Mouse (Mus musculus) heart, adult 9 months (tissue): ENCODE measurements around the gene Ypel3.
"Not testable (repeated sequence)": the region's sequence is repeated elsewhere in the genome, so short reads cannot be mapped to it uniquely, and the experiment has no call there.

Experiments used
- DNase-seq, 2 experiments: peaks; one replicate each; pipeline ENCODE4 v3.0.0; 2022; ENCODE audit warnings: low spot score in 2 of 2

Gene Ypel3

DNA sequence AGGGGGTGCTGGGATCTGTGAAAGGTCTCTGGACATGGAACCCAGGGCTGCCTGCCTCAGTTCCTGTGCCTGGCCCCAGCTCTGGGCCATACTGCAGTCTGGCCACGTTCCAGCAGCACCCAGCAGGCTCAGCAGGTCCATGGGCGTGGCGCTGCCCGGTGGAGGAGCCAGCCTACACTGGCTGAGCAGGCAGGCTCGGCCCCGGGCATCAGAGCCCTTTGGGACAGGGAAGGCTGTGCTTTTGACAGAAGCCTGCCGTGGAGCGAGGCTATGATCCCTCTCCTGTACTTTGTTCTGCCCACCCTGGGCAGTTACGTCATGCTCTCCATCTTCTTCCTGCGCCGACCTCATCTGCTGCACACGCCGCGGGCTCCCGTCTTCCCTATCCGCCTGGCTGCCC lies 10.6 kb upstream of the Ypel3 start, which contains the start of gene Gdpd3:
TSS of gene Gdpd3 (plus strand) at position 134 of the 400 bp plus-strand sequence.
- no peak for DNase-seq

DNA sequence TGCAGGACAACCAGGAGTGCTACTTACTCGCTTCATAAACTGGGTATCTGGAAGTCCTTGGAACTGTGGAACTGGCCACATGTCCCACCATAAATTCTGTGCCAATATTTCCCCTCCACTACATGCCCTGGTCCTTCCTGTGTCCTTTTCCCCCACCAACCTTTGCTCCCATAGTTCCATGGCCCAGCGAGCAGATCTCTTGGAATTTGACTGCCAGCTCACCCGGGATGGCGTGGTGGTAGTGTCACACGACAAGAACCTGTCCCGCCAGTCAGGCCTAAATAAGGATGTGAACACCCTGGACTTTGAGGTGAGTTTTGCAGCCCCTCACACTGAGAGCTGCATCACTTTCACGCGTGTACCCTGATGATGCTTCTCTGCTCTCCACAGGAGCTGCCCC lies 9.8 kb upstream of the Ypel3 start:
- DNase-seq, result no peak

DNA sequence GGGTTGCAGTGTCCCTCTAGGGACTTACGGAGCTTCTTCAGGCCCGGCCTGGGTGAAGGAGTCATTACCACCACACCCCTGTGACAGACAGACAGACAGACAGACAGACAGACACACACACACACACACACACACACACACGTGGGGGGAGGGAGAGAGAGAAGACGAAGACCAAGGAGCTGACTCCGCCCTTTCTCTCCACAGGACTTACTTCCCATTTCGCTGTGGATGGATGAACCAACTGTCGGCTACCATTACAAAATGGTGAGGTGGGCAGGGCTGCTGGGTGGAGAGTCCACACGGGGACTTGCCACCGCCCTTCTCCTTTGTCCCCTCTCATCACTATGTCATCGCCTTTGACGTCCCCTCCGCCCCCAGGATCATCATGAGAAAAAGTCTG lies 6.0 kb upstream of the Ypel3 start:
- DNase-seq, result no peak

DNA sequence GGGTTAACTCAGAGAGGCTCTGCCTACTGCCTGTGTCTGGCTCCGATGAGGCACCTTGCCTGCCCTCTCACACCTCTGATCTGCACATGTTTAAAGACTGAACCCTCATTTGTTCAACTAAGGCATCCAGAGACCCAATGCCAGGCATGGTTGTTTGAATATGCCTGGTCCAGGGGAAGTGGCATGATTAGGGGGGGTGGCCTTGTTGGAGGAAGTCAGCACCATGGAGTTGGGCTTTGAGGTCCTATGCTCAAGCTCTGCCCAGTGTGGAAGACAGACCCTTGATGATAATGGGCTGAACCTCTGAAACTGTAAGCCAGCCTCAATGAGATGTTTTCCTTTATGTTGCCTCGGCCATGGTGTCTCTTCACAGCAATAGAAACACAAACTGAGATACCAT lies 3.4 kb upstream of the Ypel3 start:
- DNase-seq, result no peak

DNA sequence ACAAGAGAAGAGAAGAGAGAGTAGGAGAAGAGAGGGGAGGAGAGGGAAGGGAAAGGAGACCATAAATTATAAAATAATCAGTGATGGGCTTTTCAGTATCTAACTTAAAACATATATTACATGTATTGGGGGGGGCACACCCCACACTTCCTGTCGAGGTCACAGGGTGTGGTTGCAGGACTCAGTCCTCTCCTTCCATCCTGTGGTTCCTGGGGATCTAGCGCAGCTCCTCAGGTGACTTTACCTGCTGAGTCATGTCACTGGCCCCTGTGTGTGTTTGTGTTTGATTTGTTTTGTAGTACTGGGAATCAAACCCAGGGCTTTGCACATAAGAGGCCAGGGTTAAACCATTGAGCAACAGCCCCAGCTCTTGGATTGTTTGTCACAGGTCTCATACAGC lies 2.3 kb upstream of the Ypel3 start:
- no peak for DNase-seq

DNA sequence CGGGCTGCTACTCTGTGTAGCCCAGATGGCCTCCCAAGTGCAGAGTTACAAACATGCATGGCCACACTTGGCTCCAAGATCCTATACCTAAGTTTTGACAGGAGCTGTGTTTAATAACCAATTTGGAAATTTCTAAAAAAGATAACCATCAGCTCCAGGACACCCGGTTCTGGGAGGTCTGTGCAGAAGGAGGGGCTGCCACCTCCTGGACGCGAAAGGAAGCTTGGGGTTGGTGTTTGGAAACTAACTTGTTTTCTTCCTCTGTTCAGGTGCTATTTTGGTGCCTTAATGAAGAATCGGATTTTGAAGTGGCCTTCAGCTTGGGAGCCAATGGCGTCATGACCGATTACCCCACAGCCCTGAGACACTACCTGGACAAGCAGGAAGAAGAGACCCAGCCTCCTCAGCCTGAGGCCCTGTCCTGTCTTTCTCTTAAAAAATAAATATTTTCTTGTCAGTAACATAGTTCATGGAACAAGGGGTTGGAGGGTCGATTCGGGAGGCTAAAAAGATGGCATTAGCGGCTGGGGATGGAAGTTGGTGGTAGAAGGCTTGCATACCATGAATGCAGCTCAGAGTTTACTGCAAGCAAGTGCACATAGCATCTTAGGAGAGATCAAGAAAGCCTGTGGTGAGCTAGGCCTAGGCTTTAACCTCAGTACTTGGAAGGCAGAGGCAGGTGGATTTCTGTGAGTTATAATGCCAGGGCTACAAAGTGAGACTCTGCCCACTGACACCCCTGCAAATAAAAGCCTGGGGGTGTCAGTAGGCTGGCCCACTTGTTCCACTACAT lies 1.4 kb upstream of the Ypel3 start:
- no peak for DNase-seq

DNA sequence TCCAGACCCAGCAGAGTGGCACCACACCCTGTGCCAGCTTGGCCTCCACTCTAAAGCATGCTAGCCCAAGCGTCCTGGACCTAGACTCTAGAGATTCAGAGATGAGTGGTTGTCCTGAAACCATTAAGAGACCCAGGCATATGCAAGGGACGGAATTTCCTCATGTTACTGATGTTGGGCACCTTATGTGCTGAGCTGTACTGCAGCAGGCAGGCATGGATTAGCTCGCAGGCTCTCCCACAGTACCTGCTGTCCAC lies 849 bp upstream of the Ypel3 start:
- no peak for DNase-seq

DNA sequence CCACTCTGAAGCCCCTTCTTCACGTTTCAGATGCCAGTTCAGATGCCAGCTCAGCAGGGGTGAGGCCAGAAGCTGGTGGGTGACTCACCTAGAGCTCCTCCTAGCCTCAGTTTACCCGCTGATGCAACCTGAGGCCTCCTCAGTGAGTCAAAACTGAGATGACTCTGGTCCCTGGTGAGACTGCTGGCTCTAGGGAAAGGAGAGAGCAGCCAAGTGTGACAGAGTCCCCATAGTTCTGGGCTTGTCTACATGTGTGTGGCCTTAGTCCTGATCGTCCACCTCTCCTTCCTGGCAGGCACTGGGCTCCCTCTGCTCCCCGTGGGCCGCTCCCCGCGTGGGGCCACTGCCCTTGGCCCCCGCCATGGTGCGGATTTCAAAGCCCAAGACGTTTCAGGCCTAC lies 721 bp downstream of the Ypel3 start:
- no peak for DNase-seq

DNA sequence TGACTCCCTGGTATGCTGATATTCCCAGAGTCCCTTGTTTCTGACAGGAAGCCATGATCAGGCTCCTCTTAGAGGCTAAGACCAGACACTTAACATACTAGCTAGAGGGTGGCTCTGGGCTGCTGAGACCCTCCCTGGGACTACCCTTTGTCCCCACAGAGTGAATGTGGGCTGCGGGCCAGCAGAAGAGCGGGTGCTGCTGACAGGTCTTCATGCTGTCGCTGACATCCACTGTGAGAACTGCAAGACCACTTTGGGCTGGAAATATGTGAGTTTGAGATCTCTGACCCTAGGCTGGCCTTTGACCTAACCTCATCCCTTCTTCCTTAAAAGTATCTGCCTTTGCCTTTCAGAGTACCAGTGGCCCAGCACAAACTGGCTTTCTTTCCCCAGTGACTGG lies 1.4 kb downstream of the Ypel3 start:
- DNase-seq, result no peak

DNA sequence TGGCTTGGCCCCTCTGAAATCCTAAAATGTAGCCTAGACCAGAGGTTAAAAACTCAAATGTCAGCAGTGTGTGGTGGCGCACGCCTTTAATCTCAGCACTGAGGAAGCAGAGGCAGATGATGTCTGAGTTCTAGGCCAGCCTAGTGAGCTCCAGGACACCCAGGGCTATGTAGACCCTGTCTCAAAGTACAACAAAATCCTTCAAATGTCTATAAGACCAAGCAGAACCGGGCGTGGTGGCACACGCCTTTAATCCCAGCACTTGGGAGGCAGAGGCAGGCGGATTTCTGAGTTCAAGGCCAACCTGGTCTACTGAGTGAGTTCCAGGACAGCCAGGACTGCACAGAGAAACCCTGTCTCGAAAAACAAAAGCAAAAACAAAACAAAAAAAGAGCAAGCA lies 2.3 kb downstream of the Ypel3 start:
- DNase-seq, result not testable (repeated sequence)

DNA sequence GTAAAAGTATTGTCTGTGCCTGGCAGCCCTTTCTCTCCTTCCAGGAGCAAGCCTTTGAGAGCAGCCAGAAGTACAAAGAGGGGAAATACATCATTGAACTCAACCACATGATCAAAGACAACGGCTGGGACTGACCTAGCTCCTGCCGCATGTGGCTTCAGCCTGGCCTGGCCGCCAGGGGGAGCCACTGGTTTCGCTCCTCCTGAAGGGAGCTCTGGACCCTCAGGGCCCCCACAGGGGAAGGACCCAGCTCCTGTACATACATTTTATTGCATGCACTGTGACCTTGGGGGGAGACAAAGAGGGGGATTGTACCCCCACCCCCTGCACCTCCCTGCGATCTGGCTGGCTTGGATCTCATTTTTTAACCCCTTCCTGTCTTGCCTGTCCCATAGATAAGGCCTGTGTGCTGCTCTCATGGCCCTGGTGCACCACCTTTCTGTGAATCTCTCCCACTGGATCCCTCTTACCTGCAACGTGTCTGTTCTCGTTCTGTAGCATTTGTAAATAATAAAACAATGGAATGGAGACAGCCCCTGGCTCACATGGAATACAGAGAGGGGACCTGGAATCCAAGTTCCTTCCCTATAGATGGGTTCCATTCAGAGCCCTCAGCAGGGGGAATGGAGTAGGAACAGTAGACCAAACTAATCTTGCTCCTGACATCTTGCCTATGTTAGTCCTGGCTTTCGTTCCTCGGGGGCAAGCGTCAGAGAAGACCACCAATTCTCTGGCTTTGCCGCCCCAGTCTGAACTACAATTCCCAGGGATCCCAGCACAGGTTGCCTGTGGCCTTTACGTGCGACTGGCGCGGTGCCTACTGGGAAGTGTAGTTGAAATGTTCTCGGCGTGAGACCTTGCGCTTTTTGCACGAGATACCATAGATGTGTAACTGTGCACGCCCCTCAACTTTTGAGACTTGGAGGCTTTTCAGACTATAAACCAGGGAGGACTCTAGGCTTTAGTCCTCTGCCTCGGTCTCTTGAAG lies 3.5 kb downstream of the Ypel3 start:
- DNase-seq, result peak; percentile 79

DNA sequence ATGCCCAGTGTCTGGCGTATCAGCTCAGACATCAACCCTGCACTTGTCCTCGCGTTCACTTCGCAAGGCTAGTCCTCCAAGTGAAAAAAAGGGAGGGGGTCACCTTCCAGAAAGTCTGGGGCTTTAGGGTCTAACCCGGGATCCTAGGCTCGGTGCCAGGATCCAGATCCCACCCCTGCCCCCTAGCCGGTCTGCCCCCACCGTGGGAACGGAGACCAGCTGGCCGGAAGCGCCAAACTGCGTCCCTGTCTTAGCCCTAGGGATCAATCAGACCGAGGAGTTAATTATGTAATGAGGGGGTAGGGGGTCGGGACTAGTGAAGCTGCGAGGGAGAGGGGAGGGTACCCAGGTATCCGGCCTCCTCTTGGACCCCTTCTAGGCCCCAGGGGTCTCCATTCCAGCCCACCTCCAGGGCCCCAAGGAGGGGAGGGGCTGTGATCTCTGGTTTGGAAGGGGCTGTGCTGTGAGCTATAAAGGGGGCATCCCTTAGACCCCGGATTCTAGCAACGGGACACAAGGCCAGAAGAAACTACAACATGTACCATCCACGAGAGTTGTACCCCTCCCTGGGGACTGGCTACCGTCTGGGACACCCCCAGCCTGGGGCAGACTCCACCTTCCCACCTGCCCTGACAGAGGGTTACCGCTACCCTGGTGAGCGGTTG lies 4.3 kb downstream of the Ypel3 start, which contains the start of gene Tbx6:
TSS of gene Tbx6 (plus strand) at position 513 of the 665 bp plus-strand sequence.
- DNase-seq, result peak in 1 of 2 experiments; percentile 49

DNA sequence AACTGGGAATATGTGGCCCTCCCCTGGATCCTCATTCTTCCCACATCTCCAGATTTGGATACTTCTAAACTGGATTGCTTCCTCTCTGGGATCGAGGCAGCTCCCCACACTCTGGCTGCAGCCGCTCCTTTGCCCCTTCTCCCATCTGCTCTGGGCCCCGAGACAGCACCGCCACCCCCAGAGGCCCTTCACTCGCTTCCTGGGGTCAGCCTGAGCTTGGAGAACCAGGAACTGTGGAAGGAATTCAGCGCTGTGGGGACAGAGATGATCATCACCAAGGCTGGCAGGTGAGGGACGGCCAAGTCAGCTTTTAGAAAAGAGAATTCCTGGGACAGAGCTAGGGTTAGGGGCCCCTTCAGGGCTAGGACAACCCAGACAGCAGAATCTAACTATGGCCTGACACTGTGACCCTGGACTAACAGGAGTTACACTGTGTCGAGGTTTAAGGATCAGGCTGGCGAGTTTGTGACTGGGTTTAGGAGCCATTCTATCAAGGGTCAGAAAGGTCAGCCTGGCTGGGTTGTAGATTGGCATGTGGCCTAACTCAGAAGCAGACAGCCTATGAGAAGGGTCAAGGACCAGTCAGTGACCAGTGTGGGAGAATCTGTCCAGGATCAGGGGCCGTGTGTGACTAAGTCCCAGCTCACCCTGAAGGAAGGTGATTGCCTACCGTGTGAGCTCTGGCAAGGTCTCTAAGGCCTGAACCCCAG lies 5.1 kb downstream of the Ypel3 start:
- no peak for DNase-seq

DNA sequence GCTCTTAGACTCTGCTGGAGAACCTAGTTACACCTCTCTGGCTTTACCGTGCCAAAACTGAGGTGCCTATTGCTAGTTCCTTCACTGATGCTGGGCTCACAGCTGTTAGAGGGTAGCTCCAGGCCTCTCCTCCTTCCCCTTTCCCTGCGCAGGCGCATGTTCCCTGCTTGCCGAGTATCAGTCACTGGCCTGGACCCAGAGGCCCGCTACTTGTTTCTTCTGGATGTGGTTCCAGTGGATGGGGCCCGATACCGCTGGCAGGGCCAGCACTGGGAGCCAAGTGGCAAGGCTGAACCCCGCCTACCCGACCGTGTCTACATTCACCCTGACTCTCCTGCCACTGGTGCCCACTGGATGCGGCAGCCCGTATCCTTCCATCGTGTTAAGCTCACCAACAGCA lies 5.9 kb downstream of the Ypel3 start:
- no peak for DNase-seq

DNA sequence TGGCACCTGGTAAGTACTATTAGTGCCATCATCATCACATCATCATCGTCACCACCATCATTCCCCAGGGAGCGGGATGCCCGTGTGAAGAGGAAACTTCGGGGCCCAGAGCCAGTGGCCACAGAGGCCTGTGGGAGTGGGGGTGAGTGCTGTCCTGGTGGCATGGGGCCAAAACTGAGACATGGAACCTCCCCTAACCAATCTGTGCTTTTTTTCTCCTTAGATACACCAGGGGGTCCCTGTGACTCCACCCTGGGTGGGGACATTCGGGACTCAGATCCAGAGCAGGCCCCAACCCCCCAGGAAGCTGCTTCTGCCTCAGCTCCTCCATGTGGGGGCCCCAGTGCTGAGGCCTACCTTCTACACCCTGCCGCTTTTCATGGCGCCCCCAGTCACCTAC lies 7.7 kb downstream of the Ypel3 start:
- DNase-seq, result no peak

DNA sequence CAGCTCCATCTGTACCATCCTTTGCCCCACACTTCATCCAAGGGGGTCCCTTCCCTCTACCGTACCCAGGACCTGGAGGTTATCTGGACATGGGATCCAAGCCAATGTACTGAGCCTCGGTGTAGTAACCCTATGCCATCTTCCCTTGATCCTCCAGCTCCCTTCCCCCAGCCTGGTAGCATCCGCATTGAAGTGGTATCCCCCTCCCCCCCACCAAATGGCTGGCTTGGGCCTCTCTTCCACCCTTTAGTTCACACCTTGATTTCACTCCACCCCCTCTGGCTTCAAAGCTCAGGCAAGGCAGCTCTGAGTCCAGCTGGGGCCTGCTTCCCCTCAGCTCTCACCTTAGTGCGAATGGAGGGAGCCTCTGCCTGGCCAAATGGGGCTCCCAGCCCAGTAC lies 8.3 kb downstream of the Ypel3 start:
- no peak for DNase-seq

DNA sequence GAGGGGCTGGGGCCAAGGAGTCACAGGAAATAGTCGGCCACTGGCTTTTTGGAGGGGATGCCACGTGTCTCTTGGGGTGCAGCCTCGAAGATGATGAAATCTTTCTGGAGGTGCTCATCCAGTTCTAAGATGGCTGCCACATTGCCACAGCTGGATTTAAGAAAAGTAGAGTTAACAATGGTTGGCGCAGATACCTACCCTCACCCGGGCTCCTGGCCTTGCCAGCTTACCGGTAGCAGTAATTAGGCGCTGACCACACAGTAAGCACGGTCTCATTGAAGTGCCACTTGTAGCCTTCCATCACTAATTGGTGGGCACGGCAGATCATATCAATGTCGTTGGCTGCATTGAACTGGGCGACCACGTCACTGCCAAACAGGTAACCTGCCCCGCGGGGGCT lies 9.4 kb downstream of the Ypel3 start:
- no peak for DNase-seq

DNA sequence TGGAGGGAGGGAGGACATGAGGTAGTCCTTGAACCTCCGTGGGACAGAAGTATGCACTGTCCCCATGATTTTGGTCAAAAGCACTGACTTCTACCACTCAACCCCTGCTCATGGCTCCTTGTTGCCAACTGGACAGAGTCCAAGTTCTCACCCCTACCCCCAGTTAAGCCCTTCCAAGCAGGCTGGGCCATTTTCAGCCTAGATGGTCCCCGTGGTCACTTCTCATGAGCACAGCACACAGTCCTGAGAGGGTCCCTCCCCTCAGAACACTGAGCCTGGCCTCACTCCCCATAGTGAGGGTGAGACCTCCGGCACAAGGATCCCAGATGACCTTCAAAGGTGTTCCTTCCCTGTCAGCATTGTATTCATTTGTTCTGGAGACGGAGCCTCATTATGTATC lies 12.4 kb downstream of the Ypel3 start:
- no peak for DNase-seq

DNA sequence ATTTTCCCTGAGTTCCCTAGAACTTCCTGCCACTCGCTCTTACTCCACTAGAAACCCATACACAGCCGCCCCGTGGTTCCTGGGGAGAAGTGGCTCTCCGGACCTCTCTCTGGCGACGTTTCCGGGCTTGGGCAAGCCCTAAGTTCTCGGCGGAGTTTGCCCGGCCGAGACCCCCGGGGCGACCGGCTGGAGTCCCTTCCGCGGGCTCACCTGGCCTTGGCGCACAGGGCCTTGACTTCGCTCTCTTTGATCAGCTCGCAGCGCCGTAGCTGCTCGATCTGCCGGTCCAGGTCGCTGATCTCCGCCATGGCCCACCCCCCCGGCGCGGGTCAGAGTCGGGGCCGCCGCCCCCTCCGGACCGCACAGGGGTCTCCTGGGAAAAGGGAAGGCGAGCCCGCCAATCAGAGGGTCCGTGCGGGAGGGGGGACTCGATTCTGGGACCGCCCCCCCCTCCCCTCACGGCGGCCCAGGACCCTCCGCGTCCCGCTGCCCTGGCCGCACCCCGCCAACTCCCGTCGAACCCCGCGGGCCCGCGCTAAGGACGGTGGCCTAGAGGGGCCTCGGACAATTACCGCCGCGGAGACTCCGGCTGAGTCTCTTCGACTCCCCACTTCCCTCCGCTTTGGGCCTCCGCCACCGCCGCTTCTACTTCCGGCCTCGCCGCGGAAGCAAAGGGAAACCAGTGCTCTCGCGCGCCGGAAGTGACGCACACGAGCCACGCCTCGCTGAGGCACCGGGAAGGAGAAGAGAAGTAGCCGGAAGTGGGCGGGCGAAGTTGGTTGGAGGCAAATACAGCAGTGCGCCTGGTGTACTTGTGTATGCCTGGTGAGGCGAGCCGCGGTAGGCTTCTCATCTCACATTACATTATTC lies 15.3 kb downstream of the Ypel3 start, which contains the start of gene Ppp4c:
TSS of gene Ppp4c (minus strand) at position 646 of the 870 bp plus-strand sequence.
- DNase-seq, result peak; percentile 95 to 96

DNA sequence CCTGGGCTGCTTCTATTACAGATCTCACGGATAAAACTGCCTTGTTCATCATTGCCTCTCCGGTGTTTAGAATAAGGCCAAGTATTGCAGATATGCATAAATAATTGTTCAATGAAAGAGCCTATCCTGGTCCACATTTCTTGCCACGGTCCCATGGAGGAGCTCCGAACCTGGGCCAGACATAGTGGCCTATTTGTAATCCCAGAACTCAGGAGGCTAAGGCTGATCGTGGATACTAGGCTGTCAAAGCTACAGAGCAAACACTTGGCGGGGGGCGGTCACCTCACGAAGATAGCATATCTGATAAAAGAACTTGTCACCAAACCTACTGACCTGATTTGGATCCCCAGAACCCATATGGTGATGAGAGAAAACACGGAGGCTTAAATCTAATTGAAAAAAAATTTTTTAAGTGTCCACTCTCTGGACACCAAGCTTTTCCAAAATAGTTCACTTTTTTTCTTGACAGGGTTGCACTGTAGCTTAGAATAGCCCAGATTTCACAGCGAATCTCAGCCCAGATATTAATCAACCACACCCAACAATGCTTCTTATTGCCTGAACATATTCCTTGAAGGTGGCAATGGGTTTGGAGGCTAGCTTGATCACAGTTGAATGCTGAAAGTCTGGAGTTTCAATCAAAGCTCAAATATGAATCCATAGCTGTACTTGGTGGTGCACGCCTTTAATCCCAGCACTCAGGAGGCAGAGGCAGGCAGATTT lies 16.1 kb downstream of the Ypel3 start:
- no peak for DNase-seq
